Mouse (Mus musculus) midbrain, embryonic 10.5 days (tissue): Measurements from ENCODE around the gene Lrrc23. TPM values are rescaled to one million over a fixed set of nuclear protein-coding genes. Genes with fewer than 3 reads are reported as not detected.
"Not testable (repeated sequence)": the region's sequence is repeated elsewhere in the genome, so short reads cannot be mapped to it uniquely, and the experiment has no call there.

Experiments
- DNase-seq: peaks from one replicate; pipeline ENCODE4 v3.0.0-alpha.2; 2017; ENCODE audit warnings: low spot score
- H3K27ac ChIP-seq: fragments of 300-500 bp; sonication (generic); replicated peaks from 2 replicates; pipeline ENCODE4 v1.5.1; 2016; ENCODE audit warnings: mild to moderate bottlenecking
- H3K27me3 ChIP-seq: fragments of 300-500 bp; sonication (generic); 2 replicates; pipeline ENCODE4 v1.6.1; 2016; ENCODE audit warnings: low read depth, mild to moderate bottlenecking; ENCODE audit not compliant: poor library complexity, severe bottlenecking
- H3K36me3 ChIP-seq: fragments of 300-500 bp; sonication (generic); 2 replicates; pipeline ENCODE4 v1.6.1; 2016; ENCODE audit warnings: mild to moderate bottlenecking, moderate library complexity
- H3K4me1 ChIP-seq: fragments of 300-500 bp; sonication (generic); 2 replicates; pipeline ENCODE4 v1.6.1; 2016
- H3K4me3 ChIP-seq: fragments of 300-500 bp; sonication (generic); 2 replicates; pipeline ENCODE4 v1.5.1; 2016; ENCODE audit warnings: mild to moderate bottlenecking, moderate library complexity
- H3K9me3 ChIP-seq: fragments of 300-500 bp; sonication (generic); replicated peaks from 2 replicates; pipeline ENCODE4 v1.6.1; 2016; ENCODE audit warnings: mild to moderate bottlenecking
- WGBS: fragments of 180-500 bp; shearing (Covaris S2); methylation state at CpG from one replicate; pipeline ENCODE4 v1.1.7; 2016; 5-methylcytosine and 5-hydroxymethylcytosine counted together
- polyA plus RNA-seq: library from polyadenylated mRNA; unstranded; fragments of >200 nt; fragmentation: Nextera tagmentation; extraction: Ambion mirVana; gene quantifications from 2 replicates; pipeline ENCODE4 v1.2.1, GENCODE M21; 2016

Gene Lrrc23
- polyA plus RNA-seq, 1 experiment from 2014 or later, result 1.4 TPM

GRCm38 (mm10) chr6:124805341-124806321 lies 26.1 kb upstream of the Lrrc23 start:
- 2% methylated on average over 34 of the region's 34 CpGs for WGBS

GRCm38 (mm10) chr6:124804341-124804740 lies 24.8 kb upstream of the Lrrc23 start:
- Histone ChIP-seq H3K4me1 (peaks cover 34% of the 10 kb centered on the region), H3K9me3 (no peaks in the 10 kb centered on the region), H3K27ac (no peak overlapping the region), H3K36me3 (no peaks in the 10 kb centered on the region), H3K27me3 (no peaks in the 10 kb centered on the region), H3K4me3 (no peak overlapping the region)
- no peak for DNase-seq
- 89% methylated on average over 3 of the region's 3 CpGs for WGBS

More at GRCm38 (mm10) chr6:124805341-124806321, 26.1 kb upstream of the Lrrc23 start:
- Histone ChIP-seq H3K27ac (peak overlapping the region; percentile 89), H3K27me3 (no peaks in the 10 kb centered on the region), H3K9me3 (no peaks in the 10 kb centered on the region), H3K4me1 (peaks cover 47% of the 10 kb centered on the region), H3K36me3 (peaks cover 10% of the 10 kb centered on the region), H3K4me3 (peak overlapping the region; percentile 60)
- peak; percentile 92 for DNase-seq

- H3K4me3 ChIP-seq, H3K27me3 ChIP-seq, H3K9me3 ChIP-seq, H3K27ac ChIP-seq, DNase-seq, H3K36me3 ChIP-seq: not testable (repeated sequence)
- 94% methylated on average over 4 of the region's 4 CpGs for WGBS
- H3K4me1 ChIP-seq, result peaks cover 28% of the 10 kb centered on the region
Observed at GRCm38 (mm10) chr6:124803691-124804090, 24.2 kb upstream of the Lrrc23 start.

- Histone ChIP-seq H3K9me3 (no peaks in the 10 kb centered on the region), H3K4me3 (no peak overlapping the region), H3K27me3 (no peaks in the 10 kb centered on the region), H3K36me3 (no peaks in the 10 kb centered on the region), H3K4me1 (peaks cover 21% of the 10 kb centered on the region), H3K27ac (no peak overlapping the region)
- 75% methylated on average over 3 of the region's 3 CpGs for WGBS
- DNase-seq, result no peak
Observed at GRCm38 (mm10) chr6:124803061-124803460, 23.5 kb upstream of the Lrrc23 start.

- not testable (repeated sequence) for H3K4me3 ChIP-seq, H3K27ac ChIP-seq, DNase-seq, H3K27me3 ChIP-seq, H3K9me3 ChIP-seq, H3K36me3 ChIP-seq
- WGBS, result 12% methylated on average over 6 of the region's 9 CpGs
- peaks cover 19% of the 10 kb centered on the region for H3K4me1 ChIP-seq
Observed at GRCm38 (mm10) chr6:124802400-124802799, 22.9 kb upstream of the Lrrc23 start.

GRCm38 (mm10) chr6:124796200-124796599 lies 16.7 kb upstream of the Lrrc23 start:
- DNase-seq, result no peak
- no peaks in the 10 kb centered on the region for H3K27me3 ChIP-seq
- 85% methylated on average over 2 of the region's 2 CpGs for WGBS

GRCm38 (mm10) chr6:124795781-124796180 lies 16.3 kb upstream of the Lrrc23 start:
- no peak overlapping the region for H3K27ac ChIP-seq
- no peaks in the 10 kb centered on the region for H3K4me1 ChIP-seq
- H3K9me3 ChIP-seq, result no peaks in the 10 kb centered on the region
- H3K36me3 ChIP-seq, result no peaks in the 10 kb centered on the region
- 88% methylated on average over 4 of the region's 4 CpGs for WGBS
- no peak overlapping the region for H3K4me3 ChIP-seq
- H3K27me3 ChIP-seq, result no peaks in the 10 kb centered on the region
- no peak for DNase-seq

More at GRCm38 (mm10) chr6:124796200-124796599, 16.7 kb upstream of the Lrrc23 start:
- H3K4me3 ChIP-seq, result no peak overlapping the region
- no peaks in the 10 kb centered on the region for H3K9me3 ChIP-seq
- H3K4me1 ChIP-seq, result no peaks in the 10 kb centered on the region
- H3K36me3 ChIP-seq, result no peaks in the 10 kb centered on the region
- no peak overlapping the region for H3K27ac ChIP-seq

- Histone ChIP-seq H3K36me3 (no peaks in the 10 kb centered on the region), H3K4me1 (peaks cover 3% of the 10 kb centered on the region; the same call in 1 of the 2 replicates), H3K27ac (no peak overlapping the region), H3K4me3 (no peak overlapping the region), H3K27me3 (no peaks in the 10 kb centered on the region), H3K9me3 (no peaks in the 10 kb centered on the region)
- DNase-seq, result no peak
- WGBS, result 81% methylated on average over 3 of the region's 3 CpGs
Observed at GRCm38 (mm10) chr6:124791911-124792310, 12.4 kb upstream of the Lrrc23 start.

- H3K27me3 ChIP-seq, result no peaks in the 10 kb centered on the region
- H3K9me3 ChIP-seq, result no peaks in the 10 kb centered on the region
- H3K36me3 ChIP-seq, result no peaks in the 10 kb centered on the region
- WGBS, result 79% methylated on average over 4 of the region's 4 CpGs
- no peak overlapping the region for H3K4me3 ChIP-seq
- no peak for DNase-seq
- no peak overlapping the region for H3K27ac ChIP-seq
- H3K4me1 ChIP-seq, result peaks cover 3% of the 10 kb centered on the region; the same call in 1 of the 2 replicates
Observed at GRCm38 (mm10) chr6:124790121-124790520, 10.6 kb upstream of the Lrrc23 start.

- Histone ChIP-seq H3K9me3 (no peaks in the 10 kb centered on the region), H3K27me3 (no peaks in the 10 kb centered on the region), H3K27ac (no peak overlapping the region), H3K36me3 (no peaks in the 10 kb centered on the region), H3K4me3 (no peak overlapping the region), H3K4me1 (peaks cover 3% of the 10 kb centered on the region; the same call in 1 of the 2 replicates)
- DNase-seq, result no peak
- WGBS, result 90% methylated on average over 4 of the region's 4 CpGs
Observed at GRCm38 (mm10) chr6:124789519-124789918, 10.0 kb upstream of the Lrrc23 start.

GRCm38 (mm10) chr6:124787722-124788121 lies 8.2 kb upstream of the Lrrc23 start:
- Histone ChIP-seq H3K4me3 (no peak overlapping the region), H3K36me3 (no peaks in the 10 kb centered on the region), H3K27me3 (no peaks in the 10 kb centered on the region), H3K9me3 (no peaks in the 10 kb centered on the region), H3K4me1 (peaks cover 7% of the 10 kb centered on the region), H3K27ac (no peak overlapping the region)
- no peak for DNase-seq
- 80% methylated on average over 10 of the region's 10 CpGs for WGBS

GRCm38 (mm10) chr6:124786756-124787420 lies 7.4 kb upstream of the Lrrc23 start:
- no peak overlapping the region for H3K27ac ChIP-seq
- 61% methylated on average over 8 of the region's 8 CpGs for WGBS
- peaks cover 12% of the 10 kb centered on the region for H3K4me1 ChIP-seq
- no peaks in the 10 kb centered on the region for H3K36me3 ChIP-seq
- H3K4me3 ChIP-seq, result no peak overlapping the region
- H3K9me3 ChIP-seq, result no peaks in the 10 kb centered on the region
- no peak for DNase-seq
- no peaks in the 10 kb centered on the region for H3K27me3 ChIP-seq

GRCm38 (mm10) chr6:124782436-124782835 lies 2.9 kb upstream of the Lrrc23 start:
- H3K9me3 ChIP-seq, result no peaks in the 10 kb centered on the region
- WGBS, result 25% methylated on average over 6 of the region's 6 CpGs
- DNase-seq, result peak; percentile 51
- no peaks in the 10 kb centered on the region for H3K36me3 ChIP-seq
- peaks cover 24% of the 10 kb centered on the region for H3K27me3 ChIP-seq
- H3K4me3 ChIP-seq, result no peak overlapping the region
- peaks cover 30% of the 10 kb centered on the region for H3K4me1 ChIP-seq
- H3K27ac ChIP-seq, result peak overlapping the region; percentile 64; the same call in 1 of the 2 replicates
